Mouse (Mus musculus) kidney, adult 2 months (tissue): ENCODE data around the gene Pigyl.

ENCODE experiments used
- CTCF ChIP-seq: fragments of 200-500 bp; conservative IDR thresholded peaks from 2 replicates; pipeline ENCODE4 v1.5.1; 2011; ENCODE audit warnings: low read depth, mild to moderate bottlenecking, control low read depth, low read length, moderate library complexity, mixed read lengths; ENCODE audit not compliant: insufficient read depth, insufficient read length
- POLR2A ChIP-seq: fragments of 200-500 bp; IDR thresholded peaks from one replicate; pipeline ENCODE4 v1.6.1; 2011; ENCODE audit warnings: low read depth, low read length, control low read depth

DNA sequence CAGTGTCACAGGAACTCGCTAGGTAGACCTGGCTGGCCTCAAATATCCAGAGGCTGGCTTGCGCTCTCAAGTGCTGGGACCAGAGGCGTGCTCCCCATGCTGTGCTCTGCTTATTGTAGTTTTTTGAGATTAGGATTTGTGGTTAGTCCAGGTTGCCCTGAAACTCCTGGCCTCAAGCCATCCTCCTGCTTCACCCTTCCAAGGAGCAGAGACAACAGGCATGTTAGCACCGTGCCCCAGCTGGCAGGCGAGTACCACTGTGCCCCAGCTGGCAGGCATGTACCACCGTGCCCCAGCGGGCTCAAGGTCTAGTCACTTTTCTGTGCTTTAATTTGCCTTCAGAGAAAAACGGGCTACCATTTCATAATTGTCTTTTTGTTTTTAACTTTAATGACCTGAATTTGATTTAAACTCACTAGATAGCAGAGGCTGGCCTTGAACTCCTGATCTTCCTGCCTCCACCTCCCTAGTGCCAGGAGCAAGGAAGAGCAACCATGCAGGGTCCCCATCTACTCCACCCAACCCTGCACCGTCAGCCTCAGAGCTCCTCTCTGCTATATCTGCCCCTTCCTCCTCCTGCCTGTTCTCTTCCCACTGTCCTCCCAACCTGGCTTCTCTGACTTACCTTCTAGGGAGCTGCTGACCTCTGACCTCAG lies 21.5 kb upstream of the Pigyl start:
- TF ChIP-seq CTCF = no peak
- no peak for TF ChIP-seq POLR2A
